Mouse (Mus musculus): ENCODE measurements at regions not wholly inside any gene's neighbourhood (a gene's known extent, or its start where the extent isn't known, plus 50 kb on each side); places are given as distances from the start of the nearest gene placed in this dataset.

GRCm38 (mm10) chr19:60640065-60640464, 59.2 kb upstream of the Cacul1 start:
- TF ChIP-seq POLR2A (IDR thresholded peaks at IDR 0.05; ENCODE audit: extremely low read depth, insufficient read depth, low read length) (no peak), CTCF (IDR thresholded peaks at IDR 0.05; ENCODE audit: low read depth, low read length) (no peak)
